Mouse (Mus musculus) stomach, postnatal 0 days (tissue): ENCODE data around the gene Nrxn3.

Experiments
- CTCF ChIP-seq: IDR thresholded peaks from 2 replicates; pipeline ENCODE4 v1.5.1; 2016; ENCODE audit warnings: antibody characterized with exemption, low read depth, mild to moderate bottlenecking, moderate library complexity
- EP300 ChIP-seq: optimal IDR thresholded peaks from 2 replicates; pipeline ENCODE3; 2016; ENCODE audit warnings: antibody characterized with exemption

GRCm38 (mm10) chr12:89668856-89669255 lies 946.2 kb downstream of the Nrxn3 start:
- TF ChIP-seq EP300 (no peak), CTCF (peak; percentile 37)
